ENCODE assay signal across 16 mouse cellular contexts in the genomic region with DNA sequence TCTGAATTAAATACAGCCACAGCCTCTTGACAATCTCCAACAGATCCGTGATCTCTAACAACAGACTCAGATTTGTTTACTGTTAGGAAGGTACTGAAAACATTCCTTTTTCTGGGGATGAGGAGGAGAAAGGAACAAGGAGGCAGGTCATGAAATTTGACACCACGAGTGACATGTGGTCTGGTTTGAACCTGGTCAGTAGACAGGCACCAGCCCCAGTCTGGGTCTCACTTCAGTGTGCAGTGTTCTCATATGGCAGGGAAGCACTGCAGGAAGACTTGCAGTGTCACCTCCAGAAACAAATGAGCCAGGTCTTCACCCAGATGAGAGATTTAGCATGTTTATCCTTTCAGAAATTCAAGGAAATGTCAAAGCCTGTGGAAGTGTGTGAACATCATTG.
DNase-seq lines count a peak whose midpoint lies in the region; ATAC-seq lines count a peak whose summit lies in the region.
"Had no signal": no experiment of that assay in that cellular context is flagged by ENCODE, and none has a peak within 500 bp of the region (broad histone marks: within the 10 kb centered on the region; RNA-seq: fewer than 3 reads in every experiment).

No protein-coding gene starts in this region.

- H3K4me2 ChIP-seq in forebrain, embryonic 16.5 days (ENCODE audit: low read length): no peak overlapping the region
- H3K4me2 ChIP-seq in forebrain, embryonic 13.5 days: no peak overlapping the region
- H3K4me2 ChIP-seq in hindbrain, embryonic 13.5 days: no peak overlapping the region
- H3K4me2 ChIP-seq: embryonic facial prominence, embryonic 12.5 days; heart, embryonic 11.5 days; midbrain, embryonic 11.5 days had no signal

- no peak for DNase-seq in hindbrain, embryonic 10.5 days (ENCODE audit: low spot score)
- DNase-seq in embryo, embryonic 10 days (ENCODE audit: low spot score): peak; percentile 39
- peak; percentile 37 for DNase-seq in embryonic facial prominence, embryonic 10.5 days (ENCODE audit: low spot score)
- DNase-seq in thymus, postnatal 36 days: no peak
- no peak for DNase-seq in cerebellum, adult 11-12 months
- DNase-seq: gastrocnemius, postnatal 36 days; liver had no signal

- peak; percentile 27; the same call in 1 of the 2 replicates for ATAC-seq in forebrain, embryonic 16.5 days
- ATAC-seq in forebrain, embryonic 13.5 days: no peak; the same call in 1 of the 2 replicates
- no peak for ATAC-seq in hindbrain, embryonic 13.5 days (ENCODE audit: low FRiP score)
- ATAC-seq: inflammation-experienced regulatory T-cells, adult 6 months had no signal

- no peaks in the 10 kb centered on the region for H3K27me3 ChIP-seq in forebrain, embryonic 16.5 days (replicated peaks; ENCODE audit: control insufficient read depth, insufficient read depth, low read length)
- H3K27me3 ChIP-seq in forebrain, embryonic 13.5 days: no peaks in the 10 kb centered on the region
- no peaks in the 10 kb centered on the region for H3K27me3 ChIP-seq in hindbrain, embryonic 13.5 days
- no peaks in the 10 kb centered on the region for H3K27me3 ChIP-seq in hindbrain, embryonic 10.5 days (ENCODE audit: insufficient read depth, poor library complexity, severe bottlenecking)
- no peaks in the 10 kb centered on the region for H3K27me3 ChIP-seq in embryonic facial prominence, embryonic 10.5 days (replicated peaks; ENCODE audit: low read depth, poor library complexity, severe bottlenecking)
- H3K27me3 ChIP-seq: embryonic facial prominence, embryonic 12.5 days had no signal

- H3K27ac ChIP-seq in forebrain, embryonic 16.5 days (ENCODE audit: low read length): no peak overlapping the region
- H3K27ac ChIP-seq in forebrain, embryonic 13.5 days: no peak overlapping the region
- peak overlapping the region; percentile 52; the same call in 1 of the 2 replicates for H3K27ac ChIP-seq in hindbrain, embryonic 13.5 days
- no peak overlapping the region for H3K27ac ChIP-seq in hindbrain, embryonic 10.5 days
- H3K27ac ChIP-seq in embryonic facial prominence, embryonic 10.5 days (replicated peaks): peak overlapping the region; percentile 52; the same call in 1 of the 2 replicates
- H3K27ac ChIP-seq: embryonic facial prominence, embryonic 12.5 days; layer of hippocampus, adult 2 months had no signal

- no peak overlapping the region for H3K9ac ChIP-seq in forebrain, embryonic 16.5 days (replicated peaks; ENCODE audit: low read depth, low read length)
- H3K9ac ChIP-seq in forebrain, embryonic 13.5 days: no peak overlapping the region
- H3K9ac ChIP-seq in hindbrain, embryonic 13.5 days: no peak overlapping the region
- H3K9ac ChIP-seq: embryonic facial prominence, embryonic 12.5 days had no signal

- no peaks in the 10 kb centered on the region for H3K36me3 ChIP-seq in forebrain, embryonic 16.5 days (ENCODE audit: control insufficient read depth, insufficient read depth)
- no peaks in the 10 kb centered on the region for H3K36me3 ChIP-seq in forebrain, embryonic 13.5 days (ENCODE audit: poor library complexity, severe bottlenecking)
- H3K36me3 ChIP-seq in hindbrain, embryonic 13.5 days: no peaks in the 10 kb centered on the region
- H3K36me3 ChIP-seq in hindbrain, embryonic 10.5 days: no peaks in the 10 kb centered on the region
- H3K36me3 ChIP-seq in embryonic facial prominence, embryonic 10.5 days (replicated peaks): no peaks in the 10 kb centered on the region
- H3K36me3 ChIP-seq: embryonic facial prominence, embryonic 12.5 days had no signal

- H3K4me3 ChIP-seq in forebrain, embryonic 16.5 days (replicated peaks; ENCODE audit: low read length): no peak overlapping the region
- no peak overlapping the region for H3K4me3 ChIP-seq in forebrain, embryonic 13.5 days
- H3K4me3 ChIP-seq in hindbrain, embryonic 13.5 days: no peak overlapping the region
- no peak overlapping the region for H3K4me3 ChIP-seq in hindbrain, embryonic 10.5 days
- H3K4me3 ChIP-seq in embryonic facial prominence, embryonic 10.5 days: no peak overlapping the region
- H3K4me3 ChIP-seq: embryonic facial prominence, embryonic 12.5 days; erythroblast, embryonic 14.5 days; layer of hippocampus, adult 2 months had no signal

- H3K9me3 ChIP-seq in forebrain, embryonic 16.5 days (ENCODE audit: control insufficient read depth, low read length): no peaks in the 10 kb centered on the region
- no peaks in the 10 kb centered on the region for H3K9me3 ChIP-seq in forebrain, embryonic 13.5 days (replicated peaks)
- no peaks in the 10 kb centered on the region for H3K9me3 ChIP-seq in hindbrain, embryonic 13.5 days
- H3K9me3 ChIP-seq in hindbrain, embryonic 10.5 days: no peaks in the 10 kb centered on the region
- H3K9me3 ChIP-seq in embryonic facial prominence, embryonic 10.5 days: no peaks in the 10 kb centered on the region
- H3K9me3 ChIP-seq: embryonic facial prominence, embryonic 12.5 days had no signal

- 61% methylated on average over 2 of the region's 2 CpGs for WGBS in forebrain, embryonic 16.5 days
- 67% methylated on average over 2 of the region's 2 CpGs for WGBS in forebrain, embryonic 13.5 days
- 62% methylated on average over 2 of the region's 2 CpGs for WGBS in hindbrain, embryonic 13.5 days
- WGBS in hindbrain, embryonic 10.5 days: 60% methylated on average over 2 of the region's 2 CpGs
- 44% methylated on average over 2 of the region's 2 CpGs for WGBS in embryonic facial prominence, embryonic 10.5 days

- H3K4me1 ChIP-seq in forebrain, embryonic 16.5 days (replicated peaks; ENCODE audit: control insufficient read depth, insufficient read depth, low read length): peaks cover 10% of the 10 kb centered on the region
- peaks cover 10% of the 10 kb centered on the region; the same call in 1 of the 2 replicates for H3K4me1 ChIP-seq in forebrain, embryonic 13.5 days
- H3K4me1 ChIP-seq in hindbrain, embryonic 13.5 days (replicated peaks): peaks cover 9% of the 10 kb centered on the region
- H3K4me1 ChIP-seq in hindbrain, embryonic 10.5 days (replicated peaks): no peaks in the 10 kb centered on the region
- H3K4me1 ChIP-seq in embryonic facial prominence, embryonic 10.5 days: peaks cover 15% of the 10 kb centered on the region

Comparison
In these comparisons a context has a peak if more than half of its experiments do, and no peak if none do; other contexts are left out.
1. H3K27ac ChIP-seq: peak in hindbrain, embryonic 13.5 days (single experiment) and embryonic facial prominence, embryonic 10.5 days (single experiment); none in forebrain, embryonic 16.5 days (single experiment), forebrain, embryonic 13.5 days (single experiment) and hindbrain, embryonic 10.5 days (single experiment).
2. DNase-seq: peak in embryo, embryonic 10 days (single experiment) and embryonic facial prominence, embryonic 10.5 days (single experiment); none in hindbrain, embryonic 10.5 days (single experiment), thymus, postnatal 36 days (0 of 2) and cerebellum, adult 11-12 months (single experiment).